ENCODE assay signal across 9 mouse cellular contexts in genomic region chr4:127123391-127123790, GRCm38 (mm10). TPM values are rescaled to one million over a fixed set of nuclear protein-coding genes. Genes with fewer than 3 reads are reported as not detected.
DNase-seq lines count a peak whose midpoint lies in the region; ATAC-seq and TF ChIP-seq lines count a peak whose summit lies in the region.
"Had no signal": no experiment of that assay in that cellular context is flagged by ENCODE, and none has a peak within 500 bp of the region (broad histone marks: within the 10 kb centered on the region; RNA-seq: fewer than 3 reads in every experiment).

Gene Tmem35b, plus strand, starts transcription at chr4:127123691.

- ATAC-seq in liver, embryonic 11.5 days (replicated peaks; ENCODE audit: low FRiP score) = no peak
- ATAC-seq in hematopoietic stem cell, adult 5-6 weeks (replicated peaks in 1 of 2; ENCODE audit: insufficient read depth in 1 of 2, low FRiP score in 2 of 2, low TSS enrichment in 1 of 2, low read depth in 1 of 2, poor library complexity in 2 of 2, severe bottlenecking in 2 of 2) = no peak
- no peak for ATAC-seq in midbrain, embryonic 14.5 days (ENCODE audit: low FRiP score, low TSS enrichment)
- no peak for ATAC-seq in liver, postnatal 0 days

- TF ChIP-seq EP300 in liver, postnatal 0 days (IDR thresholded peaks at IDR 0.05; ENCODE audit: low read depth) = no peak

- 92% methylated on average over 5 of the region's 5 CpGs for WGBS in liver, embryonic 11.5 days
- WGBS in midbrain, embryonic 14.5 days = 96% methylated on average over 5 of the region's 5 CpGs
- WGBS in liver, postnatal 0 days (ENCODE audit: insufficient replicate concordance) = 89% methylated on average over 5 of the region's 5 CpGs

- no peak within 1 kb of the TSS for H3K9ac ChIP-seq in liver, embryonic 11.5 days (ENCODE audit: low read depth, low read length)
- H3K9ac ChIP-seq in midbrain, embryonic 14.5 days (replicated peaks; ENCODE audit: low read length) = no peak within 1 kb of the TSS
- no peak within 1 kb of the TSS for H3K9ac ChIP-seq in liver, postnatal 0 days (replicated peaks)

- no peaks in the 10 kb centered on the region; the same call in 1 of the 2 replicates for H3K36me3 ChIP-seq in liver, embryonic 11.5 days (ENCODE audit: control insufficient read depth, insufficient read depth, low read length)
- peaks cover 22% of the 10 kb centered on the region for H3K36me3 ChIP-seq in midbrain, embryonic 14.5 days (ENCODE audit: control insufficient read depth, insufficient read depth, low read length)
- no peaks in the 10 kb centered on the region for H3K36me3 ChIP-seq in liver, postnatal 0 days (replicated peaks; ENCODE audit: insufficient read depth, low read length)

- no peak for DNase-seq in liver, embryonic 11.5 days (ENCODE audit: low spot score)
- no peak for DNase-seq in liver
- DNase-seq in midbrain, embryonic 14.5 days = no peak
- DNase-seq in ovary, adult 18-20 months (ENCODE audit: low spot score) = no peak
- DNase-seq in ovary, postnatal 10 days (ENCODE audit: low spot score) = no peak
- no peak for DNase-seq in liver, postnatal 0 days
- DNase-seq: retina, postnatal 1 day had no signal

- no peak within 1 kb of the TSS for H3K27ac ChIP-seq in liver, embryonic 11.5 days (ENCODE audit: low read depth, low read length)
- H3K27ac ChIP-seq in bone marrow macrophage, adult 2 months (ENCODE audit: insufficient read depth, low read depth, low read length) = no peak within 1 kb of the TSS
- no peak within 1 kb of the TSS for H3K27ac ChIP-seq in midbrain, embryonic 14.5 days (replicated peaks; ENCODE audit: low read depth, low read length)
- no peak within 1 kb of the TSS for H3K27ac ChIP-seq in liver, postnatal 0 days (ENCODE audit: low read depth)

- no peak within 1 kb of the TSS for H3K4me2 ChIP-seq in liver, embryonic 11.5 days
- H3K4me2 ChIP-seq in midbrain, embryonic 14.5 days (ENCODE audit: low read length) = no peak within 1 kb of the TSS
- H3K4me2 ChIP-seq in liver, postnatal 0 days (ENCODE audit: low read depth, low read length) = no peak within 1 kb of the TSS

- TF ChIP-seq CTCF in bone marrow macrophage, adult 2 months (IDR thresholded peaks at IDR 0.05; ENCODE audit: low read depth, low read length) = no peak
- TF ChIP-seq CTCF in liver, postnatal 0 days (IDR thresholded peaks at IDR 0.05; ENCODE audit: low read depth) = no peak

- no peaks in the 10 kb centered on the region for H3K4me1 ChIP-seq in liver, embryonic 11.5 days (replicated peaks; ENCODE audit: control insufficient read depth, insufficient read depth, low read length)
- H3K4me1 ChIP-seq in bone marrow macrophage, adult 2 months (ENCODE audit: control insufficient read depth, insufficient read depth, low read length) = peaks cover 22% of the 10 kb centered on the region
- H3K4me1 ChIP-seq in midbrain, embryonic 14.5 days (ENCODE audit: control insufficient read depth, insufficient read depth, low read length) = peaks cover 9% of the 10 kb centered on the region; the same call in 1 of the 2 replicates
- H3K4me1 ChIP-seq in liver, postnatal 0 days (ENCODE audit: insufficient read depth) = peaks cover 10% of the 10 kb centered on the region

- no peak for TF ChIP-seq POLR2A in bone marrow macrophage, adult 2 months (IDR thresholded peaks at IDR 0.05; ENCODE audit: borderline replicate concordance, low read depth, low read length)

- H3K27me3 ChIP-seq in liver, embryonic 11.5 days (replicated peaks; ENCODE audit: control insufficient read depth, insufficient read depth, low read length) = no peaks in the 10 kb centered on the region
- H3K27me3 ChIP-seq in midbrain, embryonic 14.5 days (ENCODE audit: control insufficient read depth, insufficient read depth, low read length) = no peaks in the 10 kb centered on the region
- no peaks in the 10 kb centered on the region for H3K27me3 ChIP-seq in liver, postnatal 0 days (ENCODE audit: insufficient read depth, low read length)

- H3K9me3 ChIP-seq in liver, embryonic 11.5 days (ENCODE audit: control insufficient read depth, low read length) = no peaks in the 10 kb centered on the region
- H3K9me3 ChIP-seq in midbrain, embryonic 14.5 days (ENCODE audit: control insufficient read depth, low read length) = no peaks in the 10 kb centered on the region
- no peaks in the 10 kb centered on the region for H3K9me3 ChIP-seq in liver, postnatal 0 days (ENCODE audit: low read length)

- no peak within 1 kb of the TSS for H3K4me3 ChIP-seq in liver, embryonic 11.5 days (ENCODE audit: low read depth, low read length)
- H3K4me3 ChIP-seq in bone marrow macrophage, adult 2 months (ENCODE audit: insufficient read depth, low read length) = no peak within 1 kb of the TSS
- H3K4me3 ChIP-seq in midbrain, embryonic 14.5 days (replicated peaks; ENCODE audit: low read depth, low read length) = no peak within 1 kb of the TSS
- H3K4me3 ChIP-seq in liver, postnatal 0 days (ENCODE audit: low read depth, low read length) = no peak within 1 kb of the TSS

RNA-seq across cellular contexts. Expression of gene Tmem35b, which starts in this region (rescaled TPM):
- polyA plus RNA-seq in liver, embryonic 11.5 days (2014; fragmentation: Nextera tagmentation; extraction: Ambion mirVana) = 11.7 and 14.1 TPM in 2 replicates
- polyA plus RNA-seq in bone marrow macrophage, adult 2 months (2012; ENCODE audit: insufficient read depth, insufficient read length, missing spikeins) = 24.9 and 34.6 TPM in 2 replicates
- 12.0 and 27.9 TPM in 2 replicates for total RNA-seq in hematopoietic stem cell, adult 5-6 weeks (2017)
- 15.7 and 17.6 TPM in 2 replicates for polyA plus RNA-seq in midbrain, embryonic 14.5 days (2014; fragmentation: Nextera tagmentation; extraction: Ambion mirVana)
- 6.7 and 7.7 TPM in 2 replicates for polyA plus RNA-seq in liver, postnatal 0 days (2015; fragmentation: Nextera tagmentation; extraction: Ambion mirVana)
